10 mouse cellular contexts compared by ENCODE assay signal in genomic region chr14:59467798-59468197, GRCm38 (mm10). TPM values are rescaled to one million over a fixed set of nuclear protein-coding genes. Genes with fewer than 3 reads are reported as not detected.
DNase-seq lines count a peak whose midpoint lies in the region; ATAC-seq and TF ChIP-seq lines count a peak whose summit lies in the region.
"Had no signal": no experiment of that assay in that cellular context is flagged by ENCODE, and none has a peak within 500 bp of the region (broad histone marks: within the 10 kb centered on the region; RNA-seq: fewer than 3 reads in every experiment).

No protein-coding gene starts in this region.

- no peak overlapping the region for H3K27ac ChIP-seq in embryonic facial prominence, embryonic 14.5 days (replicated peaks; ENCODE audit: low read depth, low read length)
- H3K27ac ChIP-seq in embryonic facial prominence, embryonic 10.5 days (replicated peaks): no peak overlapping the region
- no peak overlapping the region for H3K27ac ChIP-seq in layer of hippocampus, adult 2 months
- H3K27ac ChIP-seq: limb, embryonic 12.5 days had no signal

- no peaks in the 10 kb centered on the region for H3K9me3 ChIP-seq in embryonic facial prominence, embryonic 14.5 days (ENCODE audit: control insufficient read depth, low read length)
- H3K9me3 ChIP-seq in embryonic facial prominence, embryonic 10.5 days: no peaks in the 10 kb centered on the region
- H3K9me3 ChIP-seq: limb, embryonic 12.5 days had no signal

- H3K27me3 ChIP-seq in embryonic facial prominence, embryonic 14.5 days (replicated peaks; ENCODE audit: control insufficient read depth, insufficient read depth, low read length): no peaks in the 10 kb centered on the region
- no peaks in the 10 kb centered on the region for H3K27me3 ChIP-seq in embryonic facial prominence, embryonic 10.5 days (replicated peaks; ENCODE audit: low read depth, poor library complexity, severe bottlenecking)
- H3K27me3 ChIP-seq: limb, embryonic 12.5 days had no signal

- no peak for ATAC-seq in embryonic facial prominence, embryonic 14.5 days (ENCODE audit: low read depth)
- ATAC-seq: hindbrain, embryonic 16.5 days had no signal

- no peak overlapping the region for H3K4me3 ChIP-seq in embryonic facial prominence, embryonic 14.5 days (ENCODE audit: low read depth, low read length)
- H3K4me3 ChIP-seq in embryonic facial prominence, embryonic 10.5 days: no peak overlapping the region
- H3K4me3 ChIP-seq in layer of hippocampus, adult 2 months: no peak overlapping the region
- H3K4me3 ChIP-seq: limb, embryonic 12.5 days had no signal

- DNase-seq in embryonic facial prominence, embryonic 14.5 days (ENCODE audit: low spot score): peak; percentile 6
- DNase-seq in embryonic facial prominence, embryonic 10.5 days (ENCODE audit: low spot score): no peak
- peak in 1 of 2 experiments; percentile 36 for DNase-seq in layer of hippocampus, adult 2 months (ENCODE audit: low spot score in 2 of 2)
- DNase-seq in layer of hippocampus, postnatal 36 days: no peak
- DNase-seq in MN1 (ENCODE audit: low spot score): peak; percentile 25
- DNase-seq in lung, postnatal 14 days: peak; percentile 9
- DNase-seq in ovary, postnatal 36 days (ENCODE audit: low spot score): no peak
- DNase-seq in urinary bladder, adult 18-20 months (ENCODE audit: low spot score in 2 of 2): no peak

- no peak overlapping the region for H3K4me2 ChIP-seq in embryonic facial prominence, embryonic 14.5 days (ENCODE audit: low read depth, low read length)
- H3K4me2 ChIP-seq: limb, embryonic 12.5 days had no signal

- peak; percentile 73 for TF ChIP-seq CTCF in layer of hippocampus, adult 2 months (conservative IDR thresholded peaks at IDR 0.05)

- H3K9ac ChIP-seq in embryonic facial prominence, embryonic 14.5 days (ENCODE audit: low read depth, low read length): no peak overlapping the region
- H3K9ac ChIP-seq: limb, embryonic 12.5 days had no signal

- WGBS in embryonic facial prominence, embryonic 14.5 days: 67% methylated on average over 1 of the region's 1 CpGs
- 65% methylated on average over 1 of the region's 1 CpGs for WGBS in embryonic facial prominence, embryonic 10.5 days

- H3K36me3 ChIP-seq in embryonic facial prominence, embryonic 14.5 days (ENCODE audit: control insufficient read depth, insufficient read depth, low read length): 0 out of 2 replicates have a peak, but pooled peaks cover 3% of the 10 kb centered on the region
- H3K36me3 ChIP-seq in embryonic facial prominence, embryonic 10.5 days (replicated peaks): no peaks in the 10 kb centered on the region; the same call in 1 of the 2 replicates

- no peaks in the 10 kb centered on the region for H3K4me1 ChIP-seq in embryonic facial prominence, embryonic 14.5 days (ENCODE audit: control insufficient read depth, insufficient read depth, low read length)
- no peaks in the 10 kb centered on the region for H3K4me1 ChIP-seq in embryonic facial prominence, embryonic 10.5 days
- H3K4me1 ChIP-seq: limb, embryonic 12.5 days had no signal

RNA-seq across cellular contexts. Expression of gene Cab39l, which starts 27.0 kb away (rescaled TPM):
- 38.1 and 39.9 TPM in 2 replicates for polyA plus RNA-seq in embryonic facial prominence, embryonic 14.5 days (2014; fragmentation: Nextera tagmentation; extraction: Ambion mirVana)
- polyA plus RNA-seq in embryonic facial prominence, embryonic 10.5 days (2016; fragmentation: Nextera tagmentation; extraction: Ambion mirVana): 44.9 and 45.7 TPM in 2 replicates
- total RNA-seq in layer of hippocampus, adult 2 months (2021): 10 to 100 TPM; 21.0 to 21.7 TPM
- total RNA-seq in layer of hippocampus, postnatal 36 days (2021): 10 to 100 TPM; 19.2 to 24.5 TPM

RNA-seq across cellular contexts. Expression of gene Setdb2, which starts 27.1 kb away (rescaled TPM):
- polyA plus RNA-seq in embryonic facial prominence, embryonic 14.5 days (2014; fragmentation: Nextera tagmentation; extraction: Ambion mirVana): 8.7 and 11.3 TPM in 2 replicates
- 11.1 and 13.5 TPM in 2 replicates for polyA plus RNA-seq in embryonic facial prominence, embryonic 10.5 days (2016; fragmentation: Nextera tagmentation; extraction: Ambion mirVana)
- 1 to 10 TPM; 4.9 to 5.3 TPM for total RNA-seq in layer of hippocampus, adult 2 months (2021)
- 1 to 10 TPM; 5.3 to 7.2 TPM for total RNA-seq in layer of hippocampus, postnatal 36 days (2021)

Comparison
In these comparisons a context has a peak if more than half of its experiments do, and no peak if none do; other contexts are left out.
1. DNase-seq: peak in embryonic facial prominence, embryonic 14.5 days (single experiment), MN1 (single experiment) and lung, postnatal 14 days (single experiment); none in embryonic facial prominence, embryonic 10.5 days (single experiment), layer of hippocampus, postnatal 36 days (0 of 2), ovary, postnatal 36 days (single experiment) and urinary bladder, adult 18-20 months (0 of 2).